ENCODE assay signal across 12 mouse cellular contexts in the genomic region with DNA sequence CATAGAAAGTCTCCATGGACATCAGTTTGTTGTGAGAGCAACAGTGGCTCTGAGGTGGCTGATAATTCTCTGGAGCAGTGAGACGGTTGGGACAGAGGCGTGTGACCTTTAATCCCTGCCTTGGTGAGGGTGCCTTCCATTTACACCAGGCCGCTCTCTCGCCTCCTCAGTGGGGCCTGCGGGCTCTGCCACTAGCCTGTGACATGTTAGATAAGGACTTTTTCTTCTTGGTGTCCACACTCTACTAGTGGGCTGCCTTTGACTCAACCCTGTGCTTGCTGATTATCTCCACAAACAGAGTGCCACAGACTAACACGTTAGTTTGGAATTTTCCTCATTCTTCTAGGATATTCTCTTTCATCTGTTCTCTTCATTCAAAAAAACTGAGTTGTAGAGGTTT. TPM values are rescaled to one million over a fixed set of nuclear protein-coding genes. Genes with fewer than 3 reads are reported as not detected.
DNase-seq lines count a peak whose midpoint lies in the region; ATAC-seq lines count a peak whose summit lies in the region.
"Had no signal": no experiment of that assay in that cellular context is flagged by ENCODE, and none has a peak within 500 bp of the region (broad histone marks: within the 10 kb centered on the region; RNA-seq: fewer than 3 reads in every experiment).

No protein-coding gene starts in this region.

- H3K4me1 ChIP-seq in midbrain, embryonic 11.5 days (ENCODE audit: control insufficient read depth, insufficient read depth, low read length) = no peaks in the 10 kb centered on the region
- H3K4me1 ChIP-seq in midbrain, embryonic 14.5 days (ENCODE audit: control insufficient read depth, insufficient read depth, low read length) = no peaks in the 10 kb centered on the region
- peaks cover 86% of the 10 kb centered on the region for H3K4me1 ChIP-seq in liver, embryonic 16.5 days (ENCODE audit: control insufficient read depth, low read depth, low read length)
- H3K4me1 ChIP-seq in midbrain, embryonic 13.5 days (replicated peaks) = no peaks in the 10 kb centered on the region
- H3K4me1 ChIP-seq: hindbrain, embryonic 13.5 days; limb, embryonic 13.5 days had no signal

- H3K9me3 ChIP-seq in midbrain, embryonic 11.5 days (ENCODE audit: control insufficient read depth, low read length) = no peaks in the 10 kb centered on the region
- no peaks in the 10 kb centered on the region for H3K9me3 ChIP-seq in midbrain, embryonic 14.5 days (ENCODE audit: control insufficient read depth, low read length)
- H3K9me3 ChIP-seq in liver, embryonic 16.5 days (replicated peaks; ENCODE audit: control insufficient read depth, low read length) = no peaks in the 10 kb centered on the region
- no peaks in the 10 kb centered on the region for H3K9me3 ChIP-seq in midbrain, embryonic 13.5 days
- H3K9me3 ChIP-seq: hindbrain, embryonic 13.5 days; limb, embryonic 13.5 days had no signal

- no peak for DNase-seq in midbrain, embryonic 11.5 days (ENCODE audit: low spot score, missing footprints)
- DNase-seq in midbrain, embryonic 14.5 days = no peak
- DNase-seq in thymus, postnatal 36 days = no peak
- DNase-seq in ovary, postnatal 14 days (ENCODE audit: low spot score) = no peak
- DNase-seq: cerebellum, postnatal 14 days; kidney, adult 9 months had no signal

- WGBS in midbrain, embryonic 11.5 days = 81% methylated on average over 6 of the region's 6 CpGs
- WGBS in midbrain, embryonic 14.5 days = 80% methylated on average over 6 of the region's 6 CpGs
- 18% methylated on average over 6 of the region's 6 CpGs for WGBS in liver, embryonic 16.5 days (ENCODE audit: insufficient replicate concordance)
- 81% methylated on average over 6 of the region's 6 CpGs for WGBS in midbrain, embryonic 13.5 days

- H3K27me3 ChIP-seq in midbrain, embryonic 11.5 days (ENCODE audit: control insufficient read depth, insufficient read depth, low read length) = no peaks in the 10 kb centered on the region
- H3K27me3 ChIP-seq in midbrain, embryonic 14.5 days (ENCODE audit: control insufficient read depth, insufficient read depth, low read length) = no peaks in the 10 kb centered on the region
- no peaks in the 10 kb centered on the region for H3K27me3 ChIP-seq in liver, embryonic 16.5 days (ENCODE audit: control insufficient read depth, insufficient read depth, low read depth, low read length)
- no peaks in the 10 kb centered on the region for H3K27me3 ChIP-seq in midbrain, embryonic 13.5 days
- H3K27me3 ChIP-seq: hindbrain, embryonic 13.5 days; limb, embryonic 13.5 days had no signal

- no peak overlapping the region for H3K9ac ChIP-seq in midbrain, embryonic 11.5 days (ENCODE audit: low read length)
- H3K9ac ChIP-seq in midbrain, embryonic 14.5 days (replicated peaks; ENCODE audit: low read length) = no peak overlapping the region
- peak overlapping the region; percentile 53 for H3K9ac ChIP-seq in liver, embryonic 16.5 days (ENCODE audit: low read depth, low read length)
- H3K9ac ChIP-seq in midbrain, embryonic 13.5 days (replicated peaks) = no peak overlapping the region
- H3K9ac ChIP-seq: hindbrain, embryonic 13.5 days; limb, embryonic 13.5 days had no signal

- H3K4me3 ChIP-seq in midbrain, embryonic 11.5 days (ENCODE audit: low read depth, low read length) = no peak overlapping the region
- H3K4me3 ChIP-seq in midbrain, embryonic 14.5 days (replicated peaks; ENCODE audit: low read depth, low read length) = no peak overlapping the region
- no peak overlapping the region for H3K4me3 ChIP-seq in liver, embryonic 16.5 days (ENCODE audit: low read depth, low read length)
- H3K4me3 ChIP-seq in midbrain, embryonic 13.5 days (replicated peaks) = no peak overlapping the region
- H3K4me3 ChIP-seq: hindbrain, embryonic 13.5 days; limb, embryonic 13.5 days; myocyte had no signal

- no peak overlapping the region for H3K27ac ChIP-seq in midbrain, embryonic 11.5 days (ENCODE audit: low read depth, low read length)
- no peak overlapping the region for H3K27ac ChIP-seq in midbrain, embryonic 14.5 days (replicated peaks; ENCODE audit: low read depth, low read length)
- H3K27ac ChIP-seq in liver, embryonic 16.5 days (ENCODE audit: low read length) = peak overlapping the region; percentile 97
- H3K27ac ChIP-seq in midbrain, embryonic 13.5 days = no peak overlapping the region
- H3K27ac ChIP-seq: hindbrain, embryonic 13.5 days; limb, embryonic 13.5 days had no signal

- H3K36me3 ChIP-seq in midbrain, embryonic 11.5 days (ENCODE audit: control insufficient read depth, insufficient read depth, low read length) = no peaks in the 10 kb centered on the region
- H3K36me3 ChIP-seq in midbrain, embryonic 14.5 days (ENCODE audit: control insufficient read depth, insufficient read depth, low read length) = no peaks in the 10 kb centered on the region
- no peaks in the 10 kb centered on the region for H3K36me3 ChIP-seq in liver, embryonic 16.5 days (ENCODE audit: control insufficient read depth, insufficient read depth)
- H3K36me3 ChIP-seq in midbrain, embryonic 13.5 days = no peaks in the 10 kb centered on the region
- H3K36me3 ChIP-seq: hindbrain, embryonic 13.5 days; limb, embryonic 13.5 days had no signal

- ATAC-seq in midbrain, embryonic 11.5 days (ENCODE audit: low FRiP score) = 0 out of 2 replicates have a peak, but pooled peaks have one; percentile 22
- ATAC-seq in midbrain, embryonic 14.5 days (ENCODE audit: low FRiP score, low TSS enrichment) = no peak
- ATAC-seq in erythroblast, adult 5-6 weeks (replicated peaks; ENCODE audit: low FRiP score, poor library complexity, severe bottlenecking) = peak; percentile 79
- ATAC-seq in liver, embryonic 16.5 days (ENCODE audit: low read depth) = peak; percentile 89
- ATAC-seq in midbrain, embryonic 13.5 days = no peak

- H3K4me2 ChIP-seq in midbrain, embryonic 11.5 days = no peak overlapping the region
- H3K4me2 ChIP-seq in midbrain, embryonic 14.5 days (ENCODE audit: low read length) = no peak overlapping the region
- peak overlapping the region; percentile 50 for H3K4me2 ChIP-seq in liver, embryonic 16.5 days (ENCODE audit: low read depth, low read length)
- H3K4me2 ChIP-seq in midbrain, embryonic 13.5 days (replicated peaks) = no peak overlapping the region
- H3K4me2 ChIP-seq: hindbrain, embryonic 13.5 days; limb, embryonic 13.5 days had no signal

RNA-seq across cellular contexts. Expression of a gene that starts 44.4 kb away (rescaled TPM):
- polyA plus RNA-seq in midbrain, embryonic 11.5 days (2014; fragmentation: Nextera tagmentation; extraction: Ambion mirVana) = 2.3 and 2.7 TPM in 2 replicates
- polyA plus RNA-seq in midbrain, embryonic 14.5 days (2014; fragmentation: Nextera tagmentation; extraction: Ambion mirVana) = 2.0 and 2.6 TPM in 2 replicates
- 61.1 and 70.4 TPM in 2 replicates for total RNA-seq in erythroblast, adult 5-6 weeks (2015; ENCODE audit: low replicate concordance)
- total RNA-seq in erythroblast, adult 5-6 weeks (2017; ENCODE audit: low replicate concordance) = 27.2 and 32.0 TPM in 2 replicates
- polyA plus RNA-seq in liver, embryonic 16.5 days (2015; fragmentation: Nextera tagmentation; extraction: Ambion mirVana) = 32.8 and 35.1 TPM in 2 replicates
- 0.81 and 1.2 TPM in 2 replicates for polyA plus RNA-seq in midbrain, embryonic 13.5 days (2015; fragmentation: Nextera tagmentation; extraction: Ambion mirVana)

Comparison
In these comparisons a context has a peak if more than half of its experiments do, and no peak if none do; other contexts are left out.
1. ATAC-seq: peak in midbrain, embryonic 11.5 days (single experiment), erythroblast, adult 5-6 weeks (single experiment) and liver, embryonic 16.5 days (single experiment); none in midbrain, embryonic 14.5 days (single experiment) and midbrain, embryonic 13.5 days (single experiment).